Mouse (Mus musculus) heart, adult 2 months (tissue): ENCODE measurements around the gene Sprr1a. TPM values are rescaled to one million over a fixed set of nuclear protein-coding genes. Genes with fewer than 3 reads are reported as not detected.

ENCODE experiments used
- DNase-seq, 2 experiments: peaks; one replicate each; pipeline ENCODE4 v3.0.0; 2021
- H3K27ac ChIP-seq: fragments of 200-600 bp; 2 replicates; pipeline ENCODE4 v1.8.1; 2022
- H3K27me3 ChIP-seq: fragments of 200-500 bp; 2 replicates; pipeline ENCODE4 v1.6.1; 2012; ENCODE audit warnings: mild to moderate bottlenecking, low read length, inconsistent platforms, mixed read lengths; ENCODE audit not compliant: control insufficient read depth, insufficient read depth
- H3K36me3 ChIP-seq: fragments of 200-500 bp; 2 replicates; pipeline ENCODE4 v1.6.1; 2012; ENCODE audit warnings: low read length, inconsistent platforms; ENCODE audit not compliant: control insufficient read depth, insufficient read depth
- H3K4me1 ChIP-seq: fragments of 200-500 bp; 2 replicates; pipeline ENCODE4 v1.6.1; 2011; ENCODE audit warnings: low read length; ENCODE audit not compliant: control insufficient read depth, insufficient read depth
- H3K4me3 ChIP-seq: fragments of 200-600 bp; 2 replicates; pipeline ENCODE4 v1.8.1; 2022
- H3K79me2 ChIP-seq: fragments of 200-500 bp; replicated peaks from 2 replicates; pipeline ENCODE4 v1.6.1; 2012; ENCODE audit warnings: mild to moderate bottlenecking, inconsistent platforms, low read length, moderate library complexity, mixed read lengths; ENCODE audit not compliant: control insufficient read depth, insufficient read depth
- H3K9ac ChIP-seq: fragments of 200-500 bp; 2 replicates; pipeline ENCODE4 v1.6.1; 2012; ENCODE audit warnings: low read depth, mild to moderate bottlenecking, control low read depth, inconsistent platforms, low read length, mixed read lengths
- CTCF ChIP-seq: fragments of 200-600 bp; IDR thresholded peaks from 2 replicates; pipeline ENCODE4 v1.8.1; 2022; ENCODE audit warnings: antibody characterized with exemption, mild to moderate bottlenecking, moderate library complexity
- EP300 ChIP-seq: fragments of 200-500 bp; IDR thresholded peaks from 2 replicates; pipeline ENCODE4 v1.6.1; 2011; ENCODE audit warnings: low read depth, low read length, control low read depth; ENCODE audit not compliant: insufficient read depth
- POLR2A ChIP-seq: fragments of 200-500 bp; IDR thresholded peaks from 2 replicates; pipeline ENCODE4 v1.6.1; 2011; ENCODE audit warnings: mild to moderate bottlenecking, low read depth, low read length, control low read depth; ENCODE audit not compliant: insufficient read depth
- WGBS: fragments of 180-500 bp; shearing (Covaris S2); methylation state at CpG from one replicate; pipeline ENCODE4 v1.1.7; 2018; 5-methylcytosine and 5-hydroxymethylcytosine counted together
- intact Hi-C: fragments of 180-260 bp; cut with DNase I; formaldehyde crosslinking; loops from one replicate; pipeline ENCODE4 v1.15.1; 2025
- long read RNA-seq: library from polyadenylated mRNA; stranded (forward); transcript quantifications from one replicate; pipeline ENCODE4 v2.0.0, GENCODE M21; 2021
- polyA plus RNA-seq: library from polyadenylated mRNA; depleted of rRNA; stranded (reverse); fragments of >200 nt; gene quantifications from 2 replicates; pipeline ENCODE4 v1.2.3, GENCODE M21; 2012; rRNA removed
- total RNA-seq, 2 experiments: library from RNA; stranded (reverse); gene quantifications; 2 replicates each; pipeline ENCODE4 v1.2.3; 2021

Gene Sprr1a
- total RNA-seq (not detected), polyA plus RNA-seq (0.66 TPM in 1 of 2 replicates, not detected in the other)
- long read RNA-seq, result 0 reads

DNA sequence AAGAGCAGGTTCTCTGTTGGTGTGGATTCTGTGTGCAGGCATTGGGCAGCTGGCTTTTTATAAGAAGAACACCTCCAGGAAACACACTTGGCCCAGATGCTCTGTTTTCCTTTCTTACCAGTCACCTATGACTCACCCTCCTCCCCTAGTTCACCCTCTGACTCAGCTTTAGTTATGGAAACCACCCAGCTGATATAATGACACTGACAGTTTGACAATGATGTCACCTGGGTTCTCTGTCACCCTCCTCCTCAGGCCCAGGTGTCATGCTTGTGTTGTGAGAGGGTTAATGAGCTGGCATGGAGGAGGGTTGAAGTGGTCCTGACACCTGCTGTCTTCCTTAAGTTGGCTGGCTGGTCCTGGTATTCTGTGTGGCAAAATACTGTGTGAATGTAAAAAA lies at the start of gene Sprr1a:
TSS of gene Sprr1a (minus strand) at position 33 of the 400 bp plus-strand sequence.
- TF ChIP-seq POLR2A (no peak), EP300 (no peak), CTCF (no peak)
- intact Hi-C loops, result no loop called here
- Histone ChIP-seq H3K4me1 (no peaks in the 10 kb centered on the region), H3K36me3 (no peaks in the 10 kb centered on the region), H3K27ac (no peak within 1 kb of the TSS), H3K79me2 (no peaks in the 10 kb centered on the region), H3K4me3 (no peak within 1 kb of the TSS), H3K9ac (no peak within 1 kb of the TSS), H3K27me3 (no peaks in the 10 kb centered on the region)
- DNase-seq, result no peak

DNA sequence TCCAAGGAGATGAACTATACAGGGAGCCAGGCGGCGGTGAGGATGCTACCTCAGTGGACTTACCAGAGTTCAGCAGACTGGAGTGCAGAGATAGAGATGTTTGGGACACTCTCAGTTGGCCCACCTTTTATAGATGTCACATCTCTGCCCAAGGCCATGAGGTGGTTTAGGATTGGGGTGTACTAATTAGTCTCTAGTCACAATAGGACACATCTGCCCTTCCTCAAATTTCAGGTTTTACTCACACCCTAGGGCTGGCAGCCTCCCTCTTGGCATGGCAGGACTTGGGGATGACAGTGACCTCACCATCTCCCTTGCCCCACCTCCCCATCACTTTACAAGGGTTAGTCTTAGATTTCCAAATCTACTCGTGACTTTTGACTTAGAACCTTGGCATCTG lies 48.7 kb upstream of the Sprr1a start, which contains the start of gene 2310046K23Rik:
TSS of gene 2310046K23Rik (minus strand) at position 101 of the 400 bp plus-strand sequence.
- DNase-seq, result no peak
- Histone ChIP-seq H3K9ac (no peak within 1 kb of the TSS), H3K36me3 (no peaks in the 10 kb centered on the region), H3K27ac (no peak within 1 kb of the TSS), H3K4me3 (no peak within 1 kb of the TSS), H3K79me2 (no peaks in the 10 kb centered on the region), H3K4me1 (no peaks in the 10 kb centered on the region), H3K27me3 (no peaks in the 10 kb centered on the region)
- TF ChIP-seq POLR2A (no peak), CTCF (no peak), EP300 (no peak)
- 69% methylated on average over 3 of the region's 3 CpGs for WGBS
- intact Hi-C loops, result no loop called here

GRCm38 (mm10) chr3:92512325-92512724 lies 26.6 kb upstream of the Sprr1a start:
- no peak overlapping the region for H3K9ac ChIP-seq
- no peak overlapping the region for H3K4me3 ChIP-seq
- no peak overlapping the region for H3K27ac ChIP-seq
- DNase-seq, result no peak
- no peaks in the 10 kb centered on the region for H3K27me3 ChIP-seq
- TF ChIP-seq POLR2A (no peak), EP300 (no peak), CTCF (peak; percentile 32)
- H3K79me2 ChIP-seq, result no peaks in the 10 kb centered on the region
- intact Hi-C loops, result no loop called here
- H3K36me3 ChIP-seq, result no peaks in the 10 kb centered on the region
- H3K4me1 ChIP-seq, result no peaks in the 10 kb centered on the region

DNA sequence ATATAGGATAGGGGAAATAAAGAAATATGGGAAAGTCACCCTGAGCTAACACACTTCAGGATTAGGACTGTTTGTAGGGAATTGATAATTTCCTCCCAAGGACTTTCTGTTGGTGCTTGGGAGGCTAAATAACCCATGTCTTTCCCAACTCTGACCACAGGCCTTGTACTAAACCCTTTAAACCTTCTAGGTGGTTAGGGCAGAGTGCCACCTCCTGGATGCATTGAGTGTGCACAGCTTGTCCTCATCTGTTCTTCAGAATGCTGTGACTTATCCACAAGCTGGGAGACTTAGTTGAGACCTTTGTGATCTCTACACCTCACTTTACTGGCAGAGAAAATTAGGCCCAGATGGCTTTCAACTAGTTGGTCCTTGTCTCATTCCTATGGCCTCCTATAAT lies 25.1 kb upstream of the Sprr1a start:
- intact Hi-C loops, result loop anchor here (2.0 kb wide), 1 partner anchor 360 kb away; no protein-coding TSS in a partner anchor
- Histone ChIP-seq H3K27ac (no peak overlapping the region), H3K27me3 (no peaks in the 10 kb centered on the region), H3K4me3 (no peak overlapping the region), H3K36me3 (no peaks in the 10 kb centered on the region), H3K4me1 (no peaks in the 10 kb centered on the region), H3K79me2 (no peaks in the 10 kb centered on the region), H3K9ac (no peak overlapping the region)
- DNase-seq, result no peak
- no peak for TF ChIP-seq EP300
- peak; percentile 64 for TF ChIP-seq CTCF

DNA sequence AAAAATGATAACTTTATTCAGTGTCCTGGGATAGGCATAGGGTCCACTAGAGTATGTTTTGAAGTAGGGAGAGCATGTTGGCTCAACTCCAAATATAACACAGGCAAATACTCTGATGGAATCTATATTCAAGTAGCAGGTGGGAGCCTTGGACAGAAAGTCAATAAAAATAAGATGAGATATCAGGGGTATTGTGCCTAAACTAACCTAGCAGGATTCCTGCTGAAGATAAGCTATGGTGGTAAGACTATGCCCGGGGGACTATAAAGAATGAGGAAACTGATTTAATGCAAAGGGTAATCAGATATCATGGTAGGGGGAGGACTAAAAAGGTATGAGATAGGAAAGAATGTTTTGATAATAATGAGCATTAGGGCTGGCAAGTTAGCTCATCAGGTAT lies 22.5 kb upstream of the Sprr1a start:
- Histone ChIP-seq H3K4me3 (no peak overlapping the region), H3K27me3 (no peaks in the 10 kb centered on the region), H3K27ac (no peak overlapping the region), H3K4me1 (no peaks in the 10 kb centered on the region), H3K79me2 (no peaks in the 10 kb centered on the region), H3K9ac (no peak overlapping the region), H3K36me3 (no peaks in the 10 kb centered on the region)
- TF ChIP-seq EP300 (no peak), POLR2A (no peak), CTCF (no peak)
- DNase-seq, result no peak
- intact Hi-C loops, result loop anchor here (2.0 kb wide), 1 partner anchor 113 kb away; no protein-coding TSS in a partner anchor
- WGBS, result 70% methylated on average over 1 of the region's 1 CpGs

GRCm38 (mm10) chr3:92503528-92503927 lies 17.8 kb upstream of the Sprr1a start:
- TF ChIP-seq CTCF (no peak), EP300 (no peak), POLR2A (no peak)
- no peak overlapping the region for H3K9ac ChIP-seq
- intact Hi-C loops, result no loop called here

More at GRCm38 (mm10) chr3:92503528-92503927, 17.8 kb upstream of the Sprr1a start:
- Histone ChIP-seq H3K27me3 (no peaks in the 10 kb centered on the region), H3K79me2 (no peaks in the 10 kb centered on the region), H3K36me3 (no peaks in the 10 kb centered on the region), H3K4me1 (no peaks in the 10 kb centered on the region), H3K27ac (no peak overlapping the region), H3K4me3 (no peak overlapping the region)
- no peak for DNase-seq
